Mouse (Mus musculus) brain, adult 2 months (tissue): ENCODE data around the gene Gm45233.
"Not testable (repeated sequence)": the region's sequence is repeated elsewhere in the genome, so short reads cannot be mapped to it uniquely, and the experiment has no call there.

Source experiments
- DNase-seq: peaks from one replicate; pipeline ENCODE4 v3.0.0; 2011; ENCODE audit warnings: low read depth, low spot score

Gm45233 gene

GRCm38 (mm10) chr7:43443917-43444293, at the start of gene Gm45233, which contains the start of gene Etfb:
Gene Gm45233 (plus strand): TSS chr7:43444128.
Gene Etfb (plus strand): TSS chr7:43444083.
- DNase-seq: peak; percentile 98

- DNase-seq: no peak
Measured at GRCm38 (mm10) chr7:43399501-43399900, 44.4 kb upstream of the Gm45233 start.

- DNase-seq: no peak
Measured at GRCm38 (mm10) chr7:43402718-43403117, 41.2 kb upstream of the Gm45233 start.

- no peak for DNase-seq
Measured at GRCm38 (mm10) chr7:43407573-43407972, 36.4 kb upstream of the Gm45233 start.

GRCm38 (mm10) chr7:43408131-43408553, 35.8 kb upstream of the Gm45233 start, which contains the start of gene Siglecg:
Gene Siglecg (plus strand): TSS chr7:43408204.
- no peak for DNase-seq

- DNase-seq: no peak
Measured at GRCm38 (mm10) chr7:43409084-43409483, 34.8 kb upstream of the Gm45233 start.

GRCm38 (mm10) chr7:43411724-43412123, 32.2 kb upstream of the Gm45233 start:
- not testable (repeated sequence) for DNase-seq

GRCm38 (mm10) chr7:43417298-43417697, 26.6 kb upstream of the Gm45233 start:
- DNase-seq: no peak

GRCm38 (mm10) chr7:43422995-43423617, 20.8 kb upstream of the Gm45233 start:
- DNase-seq: peak; percentile 87

GRCm38 (mm10) chr7:43423991-43424625, 19.8 kb upstream of the Gm45233 start:
- no peak for DNase-seq

- no peak for DNase-seq
Measured at GRCm38 (mm10) chr7:43427406-43427805, 16.5 kb upstream of the Gm45233 start, which contains the start of gene Lim2. Gene Lim2 (plus strand): TSS chr7:43427670.

GRCm38 (mm10) chr7:43429500-43429899, 14.4 kb upstream of the Gm45233 start:
- DNase-seq: no peak

- no peak for DNase-seq
Measured at GRCm38 (mm10) chr7:43432891-43433290, 11.0 kb upstream of the Gm45233 start.

GRCm38 (mm10) chr7:43434676-43435075, 9.3 kb upstream of the Gm45233 start:
- DNase-seq: no peak

- DNase-seq: no peak
Measured at GRCm38 (mm10) chr7:43436341-43437255, 7.3 kb upstream of the Gm45233 start, which contains the start of gene Nkg7. Gene Nkg7 (plus strand): TSS chr7:43437073.

GRCm38 (mm10) chr7:43438611-43439010, 5.3 kb upstream of the Gm45233 start:
- no peak for DNase-seq

- no peak for DNase-seq
Measured at GRCm38 (mm10) chr7:43440482-43440881, 3.4 kb upstream of the Gm45233 start, which contains the start of gene Cldnd2. Gene Cldnd2 (plus strand): TSS chr7:43440782.

GRCm38 (mm10) chr7:43441071-43441470, 2.9 kb upstream of the Gm45233 start:
- no peak for DNase-seq

- DNase-seq: no peak
Measured at GRCm38 (mm10) chr7:43442684-43443083, 1.2 kb upstream of the Gm45233 start.

GRCm38 (mm10) chr7:43443126-43443916, 607 bp upstream of the Gm45233 start:
- peak; percentile 86 for DNase-seq

GRCm38 (mm10) chr7:43447801-43448200, 3.9 kb downstream of the Gm45233 start:
- DNase-seq: no peak
